Mouse (Mus musculus): ENCODE data around the gene Plekho1. TPM values are rescaled to one million over a fixed set of nuclear protein-coding genes. Genes with fewer than 3 reads are reported as not detected.
"Not testable (repeated sequence)": the region's sequence is repeated elsewhere in the genome, so short reads cannot be mapped to it uniquely, and the experiment has no call there.

Plekho1 gene
- polyA plus RNA-seq, 1 experiment = 305 TPM

- no peak for TF ChIP-seq CTCF (IDR thresholded peaks at IDR 0.05; ENCODE audit: low read depth, low read length)
- TF ChIP-seq POLR2A (IDR thresholded peaks at IDR 0.05; ENCODE audit: borderline replicate concordance, low read depth, low read length) = no peak
- no peak overlapping the region for H3K4me3 ChIP-seq (ENCODE audit: insufficient read depth, low read length)
- H3K27ac ChIP-seq (ENCODE audit: insufficient read depth, low read depth, low read length) = no peak overlapping the region
- H3K4me1 ChIP-seq (ENCODE audit: control insufficient read depth, insufficient read depth, low read length) = peaks cover 19% of the 10 kb centered on the region
These were observed 26.5 kb downstream of the Plekho1 start for GRCm38 (mm10) chr3:95969277-95969676.

DNA sequence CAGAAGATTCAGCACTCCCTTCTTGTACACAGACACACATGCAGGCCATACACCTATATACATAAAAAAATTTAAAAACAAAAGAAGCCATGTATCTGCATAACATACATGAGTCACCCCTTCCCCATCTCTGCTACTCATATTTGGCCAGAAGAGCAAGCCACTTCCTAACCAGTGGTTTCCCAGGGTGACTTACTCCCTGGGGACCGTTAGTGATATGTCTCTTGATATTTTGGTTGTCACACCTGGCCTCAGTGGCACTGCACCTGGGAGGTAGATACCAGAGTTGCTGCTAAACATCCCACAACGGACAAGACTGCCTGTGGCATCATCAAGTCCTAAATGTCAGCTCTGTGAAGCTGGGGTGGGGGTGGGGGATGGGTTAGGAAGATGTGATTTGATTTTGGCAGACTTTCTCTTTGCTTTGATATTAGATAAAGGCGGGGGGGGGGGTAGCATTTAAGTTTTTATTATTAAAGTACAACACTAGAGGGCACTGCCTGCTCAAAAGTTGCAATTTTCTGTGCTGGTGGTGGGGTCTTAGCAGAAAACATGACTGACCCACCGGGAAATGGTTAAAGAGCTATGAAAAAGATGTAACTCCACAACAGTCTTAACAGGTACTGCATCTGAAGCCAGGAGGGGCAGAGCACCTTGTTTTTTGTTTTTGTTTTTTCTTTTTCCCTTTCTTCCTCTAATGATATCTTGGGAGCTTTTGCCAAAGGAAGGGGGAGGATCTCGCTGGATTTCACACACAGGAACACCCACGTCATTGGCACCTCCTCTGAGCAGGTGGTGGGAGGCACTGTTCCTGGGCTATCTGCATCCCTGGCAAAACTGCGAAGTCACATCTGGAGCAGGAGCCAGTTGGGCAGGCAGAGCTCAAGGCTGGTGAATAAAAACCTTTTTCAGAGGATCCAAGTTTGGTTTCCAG lies 30.0 kb downstream of the Plekho1 start:
- H3K4me1 ChIP-seq (ENCODE audit: control insufficient read depth, insufficient read depth, low read length) = peaks cover 16% of the 10 kb centered on the region
- TF ChIP-seq POLR2A (IDR thresholded peaks at IDR 0.05; ENCODE audit: borderline replicate concordance, low read depth, low read length) = no peak
- TF ChIP-seq CTCF (IDR thresholded peaks at IDR 0.05; ENCODE audit: low read depth, low read length) = no peak
- H3K4me3 ChIP-seq (ENCODE audit: insufficient read depth, low read length) = no peak overlapping the region
- H3K27ac ChIP-seq (ENCODE audit: insufficient read depth, low read depth, low read length) = no peak overlapping the region

DNA sequence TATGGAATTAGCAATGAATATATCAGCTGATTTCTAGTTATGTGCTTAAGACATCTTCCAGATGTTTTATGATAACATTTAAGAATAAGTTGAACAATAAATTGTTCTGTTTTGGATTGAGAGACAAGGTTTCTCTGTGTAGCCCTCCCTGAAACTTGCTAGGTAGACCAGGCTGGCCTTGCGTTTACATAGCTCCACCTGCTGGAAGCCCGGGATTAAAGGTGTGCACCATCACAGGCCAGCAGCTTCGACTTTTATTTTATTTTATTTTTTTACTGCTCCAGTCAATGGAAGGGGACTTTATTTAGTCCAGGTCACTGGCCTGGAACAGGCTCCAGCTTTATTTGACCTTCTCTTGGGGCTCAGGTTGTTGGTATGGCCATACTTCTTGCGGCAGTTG lies 32.1 kb downstream of the Plekho1 start:
- Histone ChIP-seq H3K4me1 (ENCODE audit: control insufficient read depth, insufficient read depth, low read length) (peaks cover 5% of the 10 kb centered on the region), H3K27ac (ENCODE audit: insufficient read depth, low read depth, low read length) (no peak overlapping the region), H3K4me3 (ENCODE audit: insufficient read depth, low read length) (no peak overlapping the region)
- 0 out of 2 replicates have a peak, but pooled peaks have one; percentile 29 for TF ChIP-seq CTCF (IDR thresholded peaks at IDR 0.05; ENCODE audit: low read depth, low read length)
- no peak for TF ChIP-seq POLR2A (IDR thresholded peaks at IDR 0.05; ENCODE audit: borderline replicate concordance, low read depth, low read length)

DNA sequence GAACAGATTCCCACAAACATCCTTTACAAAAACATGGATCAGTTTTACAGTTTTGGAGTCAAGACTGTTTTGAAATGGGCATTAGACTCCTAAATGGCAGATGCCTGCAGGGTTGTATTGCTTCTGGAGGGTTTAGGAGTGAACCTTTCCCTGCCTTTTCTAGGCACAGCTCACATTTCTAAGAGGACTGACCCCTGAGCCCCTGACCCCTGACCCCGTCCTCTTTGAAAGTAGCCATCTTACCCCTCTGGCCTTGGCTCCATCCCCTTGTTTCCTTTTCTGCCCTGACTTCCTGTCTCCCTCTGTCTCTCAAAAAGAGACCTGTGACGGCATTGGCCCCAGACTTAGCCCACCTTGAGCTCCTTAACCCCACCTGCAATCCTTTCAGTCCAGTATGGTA lies 32.6 kb downstream of the Plekho1 start:
- Histone ChIP-seq H3K27ac (ENCODE audit: insufficient read depth, low read depth, low read length) (no peak overlapping the region), H3K4me1 (ENCODE audit: control insufficient read depth, insufficient read depth, low read length) (peaks cover 5% of the 10 kb centered on the region), H3K4me3 (ENCODE audit: insufficient read depth, low read length) (no peak overlapping the region)
- no peak for TF ChIP-seq CTCF (IDR thresholded peaks at IDR 0.05; ENCODE audit: low read depth, low read length)
- no peak for TF ChIP-seq POLR2A (IDR thresholded peaks at IDR 0.05; ENCODE audit: borderline replicate concordance, low read depth, low read length)

DNA sequence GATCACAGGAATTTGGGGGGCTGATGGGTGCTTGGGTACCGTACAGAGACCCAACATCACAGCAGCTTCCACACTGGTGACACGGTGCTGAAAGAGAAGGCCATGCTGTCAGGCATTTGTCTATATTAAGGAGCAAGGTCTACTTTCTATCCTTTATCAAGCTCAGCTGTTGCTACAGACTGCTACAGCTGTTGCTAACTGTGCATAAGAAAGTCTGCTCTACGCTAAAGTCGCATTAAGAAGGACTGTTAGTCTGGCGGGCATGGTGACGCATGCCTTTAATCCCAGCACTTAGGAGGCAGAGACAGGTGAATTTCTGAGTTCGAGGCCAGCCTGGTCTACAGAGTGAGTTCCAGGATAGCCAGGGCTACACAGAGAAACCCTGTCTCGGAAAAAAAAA lies 33.6 kb downstream of the Plekho1 start:
- H3K27ac ChIP-seq (ENCODE audit: insufficient read depth, low read depth, low read length); H3K4me3 ChIP-seq (ENCODE audit: insufficient read depth, low read length): not testable (repeated sequence)
- H3K4me1 ChIP-seq (ENCODE audit: control insufficient read depth, insufficient read depth, low read length) = peaks cover 12% of the 10 kb centered on the region

GRCm38 (mm10) chr3:95959807-95960206 lies 36.0 kb downstream of the Plekho1 start:
- H3K4me3 ChIP-seq (ENCODE audit: insufficient read depth, low read length) = no peak overlapping the region
- peaks cover 14% of the 10 kb centered on the region for H3K4me1 ChIP-seq (ENCODE audit: control insufficient read depth, insufficient read depth, low read length)
- no peak overlapping the region for H3K27ac ChIP-seq (ENCODE audit: insufficient read depth, low read depth, low read length)
- TF ChIP-seq POLR2A (IDR thresholded peaks at IDR 0.05; ENCODE audit: borderline replicate concordance, low read depth, low read length) (no peak), CTCF (IDR thresholded peaks at IDR 0.05; ENCODE audit: low read depth, low read length) (no peak)

GRCm38 (mm10) chr3:95959082-95959481 lies 36.7 kb downstream of the Plekho1 start:
- TF ChIP-seq CTCF (IDR thresholded peaks at IDR 0.05; ENCODE audit: low read depth, low read length) (no peak), POLR2A (IDR thresholded peaks at IDR 0.05; ENCODE audit: borderline replicate concordance, low read depth, low read length) (no peak)
- Histone ChIP-seq H3K4me3 (ENCODE audit: insufficient read depth, low read length) (no peak overlapping the region), H3K4me1 (ENCODE audit: control insufficient read depth, insufficient read depth, low read length) (peaks cover 18% of the 10 kb centered on the region), H3K27ac (ENCODE audit: insufficient read depth, low read depth, low read length) (no peak overlapping the region)

GRCm38 (mm10) chr3:95957359-95958148 lies 38.2 kb downstream of the Plekho1 start:
- Histone ChIP-seq H3K27ac (ENCODE audit: insufficient read depth, low read depth, low read length) (no peak overlapping the region), H3K4me1 (ENCODE audit: control insufficient read depth, insufficient read depth, low read length) (peaks cover 22% of the 10 kb centered on the region), H3K4me3 (ENCODE audit: insufficient read depth, low read length) (no peak overlapping the region)
- TF ChIP-seq CTCF (IDR thresholded peaks at IDR 0.05; ENCODE audit: low read depth, low read length) (no peak), POLR2A (IDR thresholded peaks at IDR 0.05; ENCODE audit: borderline replicate concordance, low read depth, low read length) (no peak)

GRCm38 (mm10) chr3:95955318-95955717 lies 40.5 kb downstream of the Plekho1 start:
- Histone ChIP-seq H3K27ac (ENCODE audit: insufficient read depth, low read depth, low read length) (no peak overlapping the region), H3K4me3 (ENCODE audit: insufficient read depth, low read length) (no peak overlapping the region), H3K4me1 (ENCODE audit: control insufficient read depth, insufficient read depth, low read length) (peaks cover 30% of the 10 kb centered on the region)
- TF ChIP-seq CTCF (IDR thresholded peaks at IDR 0.05; ENCODE audit: low read depth, low read length) (no peak), POLR2A (IDR thresholded peaks at IDR 0.05; ENCODE audit: borderline replicate concordance, low read depth, low read length) (no peak)

- peaks cover 30% of the 10 kb centered on the region for H3K4me1 ChIP-seq (ENCODE audit: control insufficient read depth, insufficient read depth, low read length)
- not testable (repeated sequence) for H3K4me3 ChIP-seq (ENCODE audit: insufficient read depth, low read length)
These were observed 41.1 kb downstream of the Plekho1 start for GRCm38 (mm10) chr3:95954648-95955173.

More at GRCm38 (mm10) chr3:95954648-95955173, 41.1 kb downstream of the Plekho1 start:
- H3K27ac ChIP-seq (ENCODE audit: insufficient read depth, low read depth, low read length) = peak overlapping the region; percentile 16; the same call in 1 of the 2 replicates

All from bone marrow macrophage, adult 2 months (primary cell).